Mouse (Mus musculus): ENCODE results near the gene Lrp5. TPM values are rescaled to one million over a fixed set of nuclear protein-coding genes. Genes with fewer than 3 reads are reported as not detected.

The Lrp5 gene
- polyA plus RNA-seq (2012; rRNA removed), result 85.8 and 87.8 TPM in 2 replicates

- peaks cover 15% of the 10 kb centered on the region; the same call in 1 of the 2 replicates for H3K4me1 ChIP-seq (ENCODE audit: control insufficient read depth, insufficient read depth, low read length)
- peak within 1 kb of the TSS; percentile 84 for H3K4me3 ChIP-seq (replicated peaks; ENCODE audit: extremely low read depth, low read depth, low read length)
- under 1% methylated on average over 74 of the region's 83 CpGs for WGBS
- TF ChIP-seq POLR2A (IDR thresholded peaks at IDR 0.05; ENCODE audit: borderline replicate concordance, extremely low read depth, low read depth, low read length) (no peak), CTCF (IDR thresholded peaks at IDR 0.05; ENCODE audit: insufficient read depth, low read length) (no peak)
- peak; percentile 74 for DNase-seq
These were observed at the start of gene Lrp5 for GRCm38 (mm10) chr19:3686215-3686894. Lrp5 (minus strand) TSS chr19:3686564.

- no peaks in the 10 kb centered on the region for H3K4me1 ChIP-seq (ENCODE audit: control insufficient read depth, insufficient read depth, low read length)
- 84% methylated on average over 3 of the region's 3 CpGs for WGBS
- DNase-seq, result no peak
- H3K4me3 ChIP-seq (replicated peaks; ENCODE audit: extremely low read depth, low read depth, low read length), result no peak overlapping the region
- TF ChIP-seq CTCF (IDR thresholded peaks at IDR 0.05; ENCODE audit: insufficient read depth, low read length) (no peak), POLR2A (IDR thresholded peaks at IDR 0.05; ENCODE audit: borderline replicate concordance, extremely low read depth, low read depth, low read length) (no peak)
These were observed 49.6 kb upstream of the Lrp5 start for GRCm38 (mm10) chr19:3736001-3736400.

DNA sequence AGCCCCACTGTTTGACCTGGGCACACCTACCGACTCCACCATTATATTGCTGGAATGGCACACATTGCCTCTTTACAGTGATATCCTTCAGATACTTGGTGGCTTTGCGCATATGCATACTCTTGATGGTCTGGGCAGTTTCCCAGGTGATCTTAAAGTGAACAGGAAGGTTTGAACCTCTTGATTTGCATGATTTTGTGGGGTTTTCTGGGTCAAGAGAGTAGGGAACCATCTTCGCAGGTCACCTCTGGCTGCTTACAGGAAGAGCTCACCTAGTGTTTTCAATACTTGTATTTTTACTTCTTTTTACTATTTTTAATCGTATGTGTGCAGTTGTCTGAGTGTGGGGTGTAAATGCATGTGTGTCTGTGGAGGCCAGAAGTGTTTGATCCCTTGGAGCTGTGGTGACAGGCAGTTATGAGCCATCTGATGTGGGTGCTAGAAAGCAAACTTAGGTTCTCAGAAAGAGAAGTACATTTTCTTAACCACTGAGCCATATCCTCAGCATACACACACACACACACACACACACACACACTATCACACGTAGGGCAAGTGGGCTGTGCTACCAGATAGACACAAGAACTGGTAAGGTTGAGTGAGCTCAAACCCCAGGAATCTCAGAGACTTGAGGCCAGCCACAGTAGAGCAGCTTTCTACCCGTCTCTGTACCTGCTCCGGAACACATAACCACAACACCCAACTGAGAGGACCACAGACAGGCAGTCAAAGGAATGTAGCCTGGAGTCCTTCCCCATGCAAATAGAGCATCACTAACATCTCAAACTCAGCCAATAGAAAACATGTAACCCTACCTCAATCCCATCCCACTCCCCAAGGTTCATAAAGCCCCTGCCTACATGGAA is 44.6 kb upstream of the Lrp5 start:
- no peaks in the 10 kb centered on the region for H3K4me1 ChIP-seq (ENCODE audit: control insufficient read depth, insufficient read depth, low read length)
- DNase-seq, result no peak
- 67% methylated on average over 7 of the region's 7 CpGs for WGBS
- no peak overlapping the region for H3K4me3 ChIP-seq (replicated peaks; ENCODE audit: extremely low read depth, low read depth, low read length)
- TF ChIP-seq CTCF (IDR thresholded peaks at IDR 0.05; ENCODE audit: insufficient read depth, low read length), result no peak
- TF ChIP-seq POLR2A (IDR thresholded peaks at IDR 0.05; ENCODE audit: borderline replicate concordance, extremely low read depth, low read depth, low read length), result no peak

- WGBS, result 59% methylated on average over 2 of the region's 2 CpGs
- no peak for DNase-seq
- no peak overlapping the region for H3K4me3 ChIP-seq (replicated peaks; ENCODE audit: extremely low read depth, low read depth, low read length)
- TF ChIP-seq CTCF (IDR thresholded peaks at IDR 0.05; ENCODE audit: insufficient read depth, low read length), result no peak
- TF ChIP-seq POLR2A (IDR thresholded peaks at IDR 0.05; ENCODE audit: borderline replicate concordance, extremely low read depth, low read depth, low read length), result no peak
- no peaks in the 10 kb centered on the region for H3K4me1 ChIP-seq (ENCODE audit: control insufficient read depth, insufficient read depth, low read length)
These were observed 42.5 kb upstream of the Lrp5 start for GRCm38 (mm10) chr19:3728901-3729300.

DNA sequence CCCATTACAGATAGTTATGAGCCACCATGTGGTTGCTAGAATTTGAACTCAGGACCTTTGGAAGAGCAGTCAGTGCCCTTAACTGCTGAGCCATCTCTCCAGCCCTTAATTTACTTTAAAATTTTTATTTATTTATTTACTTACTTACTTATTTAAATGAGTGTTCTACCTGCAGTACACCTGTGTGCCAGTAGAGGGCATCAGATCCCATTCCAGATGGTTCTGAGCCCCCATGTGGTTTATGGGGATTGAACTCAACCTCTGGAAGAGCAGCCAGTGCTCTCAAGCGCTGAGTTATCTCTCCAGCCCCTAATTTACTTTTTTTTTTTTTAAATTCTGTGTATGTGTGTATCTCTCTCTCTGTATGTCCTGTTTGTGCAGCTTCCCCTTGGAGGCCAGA is 38.4 kb upstream of the Lrp5 start:
- H3K4me1 ChIP-seq (ENCODE audit: control insufficient read depth, insufficient read depth, low read length), result no peaks in the 10 kb centered on the region
- TF ChIP-seq CTCF (IDR thresholded peaks at IDR 0.05; ENCODE audit: insufficient read depth, low read length), result peak; percentile 56
- no peak for TF ChIP-seq POLR2A (IDR thresholded peaks at IDR 0.05; ENCODE audit: borderline replicate concordance, extremely low read depth, low read depth, low read length)
- DNase-seq, result peak; percentile 67
- WGBS, result 17% methylated on average over 1 of the region's 1 CpGs
- H3K4me3 ChIP-seq (replicated peaks; ENCODE audit: extremely low read depth, low read depth, low read length), result no peak overlapping the region

DNA sequence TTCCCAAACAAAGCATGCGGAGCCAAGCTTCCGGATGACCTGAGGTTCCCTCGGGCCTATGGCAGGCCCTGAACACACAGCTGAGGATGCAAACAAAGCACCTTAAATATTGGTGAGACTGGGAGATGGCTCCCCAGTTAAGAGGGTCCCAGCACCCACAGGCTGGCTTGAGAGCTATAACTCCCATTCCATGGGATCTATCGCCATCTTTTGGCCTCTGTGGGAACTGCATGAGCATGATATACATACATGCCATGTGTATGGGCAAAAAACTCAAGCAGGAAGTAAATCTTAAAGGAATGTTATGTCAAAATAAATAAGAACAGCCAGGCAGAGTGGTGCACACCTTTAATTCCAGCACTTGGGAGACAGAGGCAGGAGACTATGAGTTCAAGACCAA is 37.5 kb upstream of the Lrp5 start:
- peak; percentile 41 for DNase-seq
- WGBS, result 75% methylated on average over 4 of the region's 4 CpGs
- TF ChIP-seq POLR2A (IDR thresholded peaks at IDR 0.05; ENCODE audit: borderline replicate concordance, extremely low read depth, low read depth, low read length) (no peak), CTCF (IDR thresholded peaks at IDR 0.05; ENCODE audit: insufficient read depth, low read length) (peak; percentile 34)
- Histone ChIP-seq H3K4me1 (ENCODE audit: control insufficient read depth, insufficient read depth, low read length) (0 out of 2 replicates have a peak, but pooled peaks cover under 1% of the 10 kb centered on the region), H3K4me3 (replicated peaks; ENCODE audit: extremely low read depth, low read depth, low read length) (no peak overlapping the region)

- Histone ChIP-seq H3K4me1 (ENCODE audit: control insufficient read depth, insufficient read depth, low read length) (0 out of 2 replicates have a peak, but pooled peaks cover 2% of the 10 kb centered on the region), H3K4me3 (replicated peaks; ENCODE audit: extremely low read depth, low read depth, low read length) (no peak overlapping the region)
- TF ChIP-seq POLR2A (IDR thresholded peaks at IDR 0.05; ENCODE audit: borderline replicate concordance, extremely low read depth, low read depth, low read length) (no peak), CTCF (IDR thresholded peaks at IDR 0.05; ENCODE audit: insufficient read depth, low read length) (no peak)
- no peak for DNase-seq
- 89% methylated on average over 9 of the region's 9 CpGs for WGBS
These were observed 36.8 kb upstream of the Lrp5 start for GRCm38 (mm10) chr19:3723170-3723569.

- WGBS, result 1% methylated on average over 27 of the region's 27 CpGs
- TF ChIP-seq POLR2A (IDR thresholded peaks at IDR 0.05; ENCODE audit: borderline replicate concordance, extremely low read depth, low read depth, low read length) (no peak), CTCF (IDR thresholded peaks at IDR 0.05; ENCODE audit: insufficient read depth, low read length) (peak; percentile 54)
- Histone ChIP-seq H3K4me3 (replicated peaks; ENCODE audit: extremely low read depth, low read depth, low read length) (peak overlapping the region; percentile 59), H3K4me1 (ENCODE audit: control insufficient read depth, insufficient read depth, low read length) (0 out of 2 replicates have a peak, but pooled peaks cover 2% of the 10 kb centered on the region)
- DNase-seq, result peak; percentile 84
These were observed 33.1 kb upstream of the Lrp5 start for GRCm38 (mm10) chr19:3719362-3719891.

Measured in lung, adult 2 months (tissue).